Mouse (Mus musculus): ENCODE measurements around the gene Irf6. TPM values are rescaled to one million over a fixed set of nuclear protein-coding genes. Genes with fewer than 3 reads are reported as not detected.
A peak's percentile ranks its signal among the peaks of the same experiment; 100 is the strongest.

The Irf6 gene
- total RNA-seq (2021), result 1 to 10 TPM; 3.7 to 4.1 TPM
- long read RNA-seq, experiment 1, full-length matches to known transcripts, result 1 of 2 reads
- long read RNA-seq, experiment 1, partial matches to known transcripts, result 0 of 2 reads
- long read RNA-seq, experiment 1, other reads (novel, unspliced or antisense), result 1 of 2 reads
- long read RNA-seq, experiment 2, full-length matches to known transcripts, result 1 of 3 reads
- long read RNA-seq, experiment 2, partial matches to known transcripts, result 0 of 3 reads
- long read RNA-seq, experiment 2, other reads (novel, unspliced or antisense), result 2 of 3 reads

- intact Hi-C loops (cut with DNase I), result no loop called here
- DNase-seq, result peak; percentile 44 to 52
Observed at GRCm38 (mm10) chr1:193152872-193153271, at the start of gene Irf6. Irf6 (plus strand) TSS chr1:193153111.

DNA sequence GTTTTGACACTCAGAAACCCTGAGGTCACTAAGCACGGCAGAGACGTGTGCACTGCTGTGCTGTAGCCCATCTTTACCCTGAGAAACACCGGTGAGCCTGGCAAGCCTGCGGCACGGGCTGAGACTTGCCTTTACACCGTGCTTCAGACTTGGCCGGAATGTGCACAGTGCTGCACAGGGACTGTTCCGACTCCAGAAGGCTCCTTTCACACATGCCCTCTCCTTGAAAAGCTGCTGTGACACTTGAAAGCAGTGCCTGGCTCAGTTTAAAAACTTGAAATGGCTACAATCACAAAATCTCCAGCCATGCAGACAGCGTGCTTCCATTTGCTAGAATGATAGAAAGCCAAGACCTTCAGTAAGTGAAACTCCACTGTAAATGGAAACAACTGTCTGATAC lies 40.8 kb upstream of the Irf6 start:
- intact Hi-C loops (cut with DNase I), result no loop called here
- no peak for DNase-seq

DNA sequence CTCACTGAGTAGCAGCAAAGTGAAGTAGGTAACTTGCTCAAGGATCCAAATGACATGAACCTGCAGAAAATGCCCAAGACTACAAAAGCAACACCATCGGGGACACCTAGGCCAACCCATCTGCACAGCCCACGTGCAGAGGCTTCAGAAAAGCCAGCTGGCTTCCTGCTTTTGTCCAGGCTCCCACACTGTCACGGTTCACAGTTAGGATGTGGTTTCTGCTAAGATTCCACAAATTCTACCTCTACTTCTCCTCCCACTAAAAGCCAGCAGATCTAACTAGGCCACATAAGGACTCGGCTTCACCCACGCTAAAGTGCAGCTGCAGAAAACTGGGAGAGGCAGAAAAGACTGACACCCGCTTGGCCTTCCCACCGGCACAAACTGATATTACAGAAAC lies 30.1 kb upstream of the Irf6 start:
- DNase-seq, result no peak
- intact Hi-C loops (cut with DNase I), result loop anchor here (10.0 kb wide), 1 partner anchor 348 kb away; the partner anchor contains the start of gene Hhat

DNA sequence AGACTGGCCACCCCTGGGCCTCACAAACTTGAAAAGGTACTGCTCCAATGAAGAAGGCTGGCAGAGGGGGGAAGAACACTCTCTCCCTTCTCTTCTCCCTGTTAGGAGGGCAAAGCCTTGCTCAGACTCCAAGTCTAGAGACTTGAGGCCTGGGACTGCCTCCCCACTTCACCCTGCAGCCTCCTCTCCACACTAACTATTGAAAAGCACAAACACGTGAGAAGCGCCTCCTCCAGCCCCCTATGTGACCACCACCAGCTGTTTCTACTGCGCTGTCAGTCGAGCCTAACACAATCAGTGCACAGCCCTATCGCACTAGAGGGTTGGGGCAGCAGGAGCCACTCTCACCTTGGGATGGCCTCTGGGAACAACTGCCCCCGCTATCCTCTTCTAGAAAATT lies 29.6 kb upstream of the Irf6 start:
- DNase-seq, result no peak
- intact Hi-C loops (cut with DNase I), result loop anchor here (10.0 kb wide), 1 partner anchor 348 kb away; the partner anchor contains the start of gene Hhat

DNA sequence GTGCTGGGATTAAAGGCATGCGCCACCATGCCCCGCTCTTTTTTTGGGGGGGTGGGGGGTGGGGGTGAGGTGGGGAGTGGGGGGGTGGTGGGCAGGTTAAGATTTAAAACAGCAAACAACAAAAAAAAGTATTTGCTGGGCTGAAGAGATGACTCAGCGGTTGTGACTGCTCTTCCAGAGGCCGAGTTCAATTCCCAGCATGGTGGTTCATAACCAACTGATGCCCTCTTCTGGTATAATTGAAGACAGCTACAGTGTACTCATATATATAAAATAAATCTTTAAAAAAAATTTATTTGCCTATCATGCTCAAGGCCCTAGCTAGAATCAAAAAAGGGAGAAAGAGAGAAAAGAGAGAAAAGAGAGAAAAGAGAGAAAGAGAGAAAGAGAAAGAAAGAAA lies 27.1 kb upstream of the Irf6 start:
- intact Hi-C loops (cut with DNase I), result loop anchor here (5.0 to 10.0 kb wide), 2 partner anchors 124 to 351 kb away; partner anchors contain the start of gene Hhat
- no peak for DNase-seq

GRCm38 (mm10) chr1:193128055-193128454 lies 24.9 kb upstream of the Irf6 start:
- no peak for DNase-seq
- intact Hi-C loops (cut with DNase I), result loop anchor here (5.0 to 10.0 kb wide), 2 partner anchors 126 to 353 kb away; partner anchors contain the start of gene Hhat

GRCm38 (mm10) chr1:193129321-193129720 lies 23.6 kb upstream of the Irf6 start:
- intact Hi-C loops (cut with DNase I), result loop anchor here (5.0 to 10.0 kb wide), 2 partner anchors 127 to 355 kb away; partner anchors contain the start of gene Hhat
- DNase-seq, result no peak

DNA sequence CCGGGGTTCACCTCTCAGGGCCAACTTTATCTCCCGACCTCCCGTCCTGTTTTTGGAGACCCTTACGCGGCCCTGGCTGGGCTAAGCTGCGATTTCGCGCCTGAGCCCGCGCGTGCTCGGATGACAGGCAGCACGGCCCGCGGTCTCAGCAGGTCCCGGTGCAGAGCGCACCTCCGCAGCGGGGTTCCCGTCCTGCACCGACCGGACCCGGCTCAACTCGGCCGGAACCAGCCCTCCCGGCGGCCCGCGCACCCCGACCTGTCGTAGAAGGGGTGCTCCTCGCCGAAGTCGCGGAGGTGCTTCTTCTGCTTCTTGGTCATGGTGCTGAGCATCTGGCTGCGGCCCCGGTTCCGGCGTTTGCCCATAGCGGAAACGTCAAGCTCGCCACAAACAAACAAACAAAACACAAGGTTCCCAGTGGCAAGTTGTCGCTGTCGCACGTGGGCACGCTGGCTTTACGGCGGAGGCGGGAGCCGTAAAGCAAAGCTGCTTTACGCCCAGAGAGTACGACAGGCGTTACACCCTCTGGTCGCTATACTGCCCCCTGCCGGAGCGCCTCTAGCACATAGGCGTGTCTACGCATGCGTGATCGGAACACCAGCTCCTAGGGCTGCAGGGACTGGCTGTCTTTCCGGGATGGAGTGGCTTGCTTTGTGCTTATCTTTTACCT lies 23.0 kb upstream of the Irf6 start, which contains the start of gene Diexf:
Diexf (minus strand) TSS at position 487 of the 670 bp plus-strand sequence.
- intact Hi-C loops (cut with DNase I), result loop anchor here (5.0 to 10.0 kb wide), 3 partner anchors 42 to 355 kb away; partner anchors contain the start of gene Hhat
- DNase-seq, result peak; percentile 98 to 99

DNA sequence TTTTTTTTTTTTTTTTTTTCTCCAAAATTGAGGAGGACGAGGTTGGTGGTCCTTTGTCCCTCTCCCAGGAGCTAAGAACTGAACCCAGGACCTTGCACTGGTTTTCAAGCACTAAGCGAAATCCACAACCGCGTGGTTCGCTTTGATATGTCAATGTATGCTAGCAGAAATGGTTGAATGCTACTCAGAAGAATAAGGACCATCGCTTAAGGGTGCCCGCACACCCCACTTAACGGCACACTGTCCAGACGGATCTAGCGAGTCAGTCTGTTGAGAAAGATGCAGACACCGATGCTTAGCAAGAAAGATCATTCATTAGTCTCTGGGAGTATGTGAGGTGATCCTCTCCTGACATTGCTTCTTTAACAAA lies 22.5 kb upstream of the Irf6 start:
- DNase-seq, result peak in 1 of 2 experiments; percentile 8
- intact Hi-C loops (cut with DNase I), result loop anchor here (5.0 kb wide), 1 partner anchor 42 kb away; no protein-coding TSS in a partner anchor

GRCm38 (mm10) chr1:193130839-193131238 lies 22.1 kb upstream of the Irf6 start:
- intact Hi-C loops (cut with DNase I), result loop anchor here (5.0 kb wide), 1 partner anchor 41 kb away; no protein-coding TSS in a partner anchor

GRCm38 (mm10) chr1:193131311-193131948 lies 21.5 kb upstream of the Irf6 start:
- no peak for DNase-seq
- intact Hi-C loops (cut with DNase I), result loop anchor here (5.0 kb wide), 1 partner anchor 41 kb away; no protein-coding TSS in a partner anchor

More at GRCm38 (mm10) chr1:193130839-193131238, 22.1 kb upstream of the Irf6 start:
- no peak for DNase-seq

DNA sequence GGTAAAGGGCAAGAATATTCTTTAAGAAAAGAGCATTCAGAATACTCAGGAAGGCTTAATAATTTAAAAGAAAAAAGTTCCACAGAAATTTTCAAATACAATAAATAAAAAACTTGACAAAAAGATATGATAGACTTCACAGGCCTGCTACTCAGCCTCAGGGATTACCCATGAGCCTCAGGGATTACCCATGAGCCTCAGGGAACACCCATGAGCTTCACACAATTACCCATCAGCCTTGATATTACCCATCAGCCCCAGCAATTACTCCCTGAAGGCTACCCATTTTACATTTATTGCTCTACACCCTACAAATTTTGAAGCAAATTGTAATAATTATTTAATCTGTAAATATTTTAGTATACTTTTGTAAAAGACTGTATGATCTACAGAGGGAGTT lies 20.5 kb upstream of the Irf6 start:
- intact Hi-C loops (cut with DNase I), result loop anchor here (5.0 kb wide), 1 partner anchor 40 kb away; no protein-coding TSS in a partner anchor

GRCm38 (mm10) chr1:193133726-193134125 lies 19.2 kb upstream of the Irf6 start:
- intact Hi-C loops (cut with DNase I), result loop anchor here (5.0 kb wide), 1 partner anchor 39 kb away; no protein-coding TSS in a partner anchor
- no peak for DNase-seq

More for the DNA sequence above, 20.5 kb upstream of the Irf6 start:
- no peak for DNase-seq

DNA sequence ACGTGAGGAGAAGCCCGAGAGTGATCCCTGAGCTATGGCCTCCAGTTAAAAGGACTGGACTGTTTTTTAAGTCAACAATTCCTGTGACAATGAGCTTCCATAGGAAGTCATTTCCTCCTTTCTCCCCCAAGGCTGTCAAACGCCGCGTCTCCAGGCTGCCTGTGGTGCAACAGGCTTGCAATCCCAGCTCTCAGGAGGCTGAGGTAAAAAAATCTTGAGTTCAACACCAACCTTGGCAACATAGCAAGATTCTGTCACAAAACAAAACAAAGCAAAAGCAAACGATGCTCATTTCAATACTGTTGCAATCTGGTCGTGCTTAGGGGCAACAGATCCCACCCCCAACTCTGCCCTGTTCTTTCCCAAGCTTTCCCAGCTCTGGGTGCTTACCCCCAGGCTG lies 14.8 kb upstream of the Irf6 start:
- DNase-seq, result no peak
- intact Hi-C loops (cut with DNase I), result no loop called here

- no peak for DNase-seq
- intact Hi-C loops (cut with DNase I), result no loop called here
Observed at GRCm38 (mm10) chr1:193138669-193139068, 14.2 kb upstream of the Irf6 start.

DNA sequence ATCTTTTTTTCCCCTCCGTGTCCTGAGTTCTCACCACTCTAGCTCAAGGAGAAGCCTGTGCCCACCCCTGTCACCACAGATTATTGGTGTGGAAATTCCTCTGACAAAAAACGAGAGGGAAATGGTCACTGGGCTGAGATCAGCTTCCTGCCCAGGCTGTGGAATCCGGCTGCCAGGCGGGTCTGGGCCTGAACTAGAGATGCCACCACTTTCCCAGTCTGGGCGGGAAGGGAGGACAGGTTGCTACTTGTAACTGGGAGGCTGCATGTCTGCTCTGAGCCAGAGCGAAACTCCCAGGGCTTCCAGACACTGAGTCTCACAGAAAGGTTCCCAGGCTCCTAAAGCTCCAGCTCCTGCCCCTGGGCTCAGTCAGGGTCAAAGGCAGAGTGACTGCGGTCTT lies 11.8 kb upstream of the Irf6 start:
- intact Hi-C loops (cut with DNase I), result no loop called here
- DNase-seq, result no peak

- intact Hi-C loops (cut with DNase I), result no loop called here
- no peak for DNase-seq
Observed at GRCm38 (mm10) chr1:193142517-193143062, 10.3 kb upstream of the Irf6 start.

DNA sequence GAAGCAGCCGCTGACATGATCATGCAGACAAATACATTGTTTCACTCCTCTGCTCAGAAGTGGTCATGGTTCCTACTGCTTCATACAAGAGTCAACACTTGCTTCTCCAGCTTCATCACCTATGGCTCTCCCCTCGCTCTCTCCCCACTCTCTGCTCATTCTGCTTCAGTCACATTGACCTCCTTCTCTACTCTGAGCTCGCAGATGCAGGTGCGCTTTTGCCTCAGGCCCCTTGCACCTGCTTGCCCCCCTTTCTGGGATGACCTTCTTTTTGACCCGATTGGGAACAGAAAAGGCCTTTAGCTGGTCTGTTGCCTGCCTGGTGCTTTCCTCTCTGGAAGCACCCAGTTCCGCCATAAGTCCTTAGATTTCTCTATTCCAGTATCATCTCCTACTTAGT lies 8.4 kb upstream of the Irf6 start:
- intact Hi-C loops (cut with DNase I), result no loop called here
- DNase-seq, result no peak

DNA sequence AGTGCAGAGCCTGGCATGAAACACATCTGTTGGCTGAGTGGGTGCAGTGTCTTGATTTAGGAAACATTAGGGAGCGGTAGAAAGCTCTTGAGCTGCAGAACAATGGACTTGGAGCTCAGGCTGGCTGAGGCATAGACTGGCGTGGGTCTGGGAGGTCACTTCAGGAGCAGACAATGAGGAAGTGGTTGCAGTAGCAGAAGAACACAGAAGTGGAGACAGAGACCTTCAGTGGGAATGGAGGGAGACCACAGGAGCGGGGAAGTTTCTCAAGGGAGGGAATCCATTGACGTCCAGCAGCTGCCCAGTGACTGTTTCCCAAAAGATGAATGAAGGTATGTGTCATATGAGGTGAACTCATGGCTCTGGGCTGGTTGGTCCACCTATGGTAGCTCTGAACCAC lies 7.8 kb upstream of the Irf6 start:
- no peak for DNase-seq
- intact Hi-C loops (cut with DNase I), result no loop called here

- intact Hi-C loops (cut with DNase I), result no loop called here
- DNase-seq, result no peak
Observed at GRCm38 (mm10) chr1:193146416-193146815, 6.5 kb upstream of the Irf6 start.
